Mouse (Mus musculus) frontal cortex, postnatal 25 days (tissue): ENCODE data around the gene Zfp13.
A peak's percentile ranks its signal among the peaks of the same experiment; 100 is the strongest.
"Not testable (repeated sequence)": the region's sequence is repeated elsewhere in the genome, so short reads cannot be mapped to it uniquely, and the experiment has no call there.

ENCODE experiments used
- DNase-seq, 2 experiments: peaks; one replicate each; pipeline ENCODE4 v3.0.0; 2022; ENCODE audit warnings: low spot score in 2 of 2

Gene Zfp13

GRCm38 (mm10) chr17:23550188-23550791 is 49.0 kb downstream of the Zfp13 start:
- peak; percentile 100 for DNase-seq

GRCm38 (mm10) chr17:23549441-23549840 is 49.8 kb downstream of the Zfp13 start:
- DNase-seq, result peak in 1 of 2 experiments; percentile 8

DNA sequence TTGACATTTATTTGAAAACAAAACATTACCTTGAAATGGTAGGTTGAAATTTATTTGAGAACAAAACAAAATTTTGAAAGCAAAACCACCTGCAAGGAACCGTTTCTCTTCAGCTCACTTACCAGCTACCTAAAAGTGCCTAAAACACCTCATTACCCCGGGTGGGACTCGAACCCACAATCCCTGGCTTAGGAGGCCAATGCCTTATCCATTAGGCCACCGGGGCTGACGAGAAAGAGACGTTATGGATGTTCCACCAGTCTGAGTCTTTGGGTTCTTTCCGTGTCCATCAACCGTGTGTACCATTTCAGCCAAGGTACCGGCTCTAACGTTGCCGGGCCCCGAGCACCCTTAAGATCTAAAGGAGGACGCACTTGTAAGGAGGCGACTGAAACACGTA is 50.7 kb downstream of the Zfp13 start:
- DNase-seq, result peak; percentile 89 to 94

DNA sequence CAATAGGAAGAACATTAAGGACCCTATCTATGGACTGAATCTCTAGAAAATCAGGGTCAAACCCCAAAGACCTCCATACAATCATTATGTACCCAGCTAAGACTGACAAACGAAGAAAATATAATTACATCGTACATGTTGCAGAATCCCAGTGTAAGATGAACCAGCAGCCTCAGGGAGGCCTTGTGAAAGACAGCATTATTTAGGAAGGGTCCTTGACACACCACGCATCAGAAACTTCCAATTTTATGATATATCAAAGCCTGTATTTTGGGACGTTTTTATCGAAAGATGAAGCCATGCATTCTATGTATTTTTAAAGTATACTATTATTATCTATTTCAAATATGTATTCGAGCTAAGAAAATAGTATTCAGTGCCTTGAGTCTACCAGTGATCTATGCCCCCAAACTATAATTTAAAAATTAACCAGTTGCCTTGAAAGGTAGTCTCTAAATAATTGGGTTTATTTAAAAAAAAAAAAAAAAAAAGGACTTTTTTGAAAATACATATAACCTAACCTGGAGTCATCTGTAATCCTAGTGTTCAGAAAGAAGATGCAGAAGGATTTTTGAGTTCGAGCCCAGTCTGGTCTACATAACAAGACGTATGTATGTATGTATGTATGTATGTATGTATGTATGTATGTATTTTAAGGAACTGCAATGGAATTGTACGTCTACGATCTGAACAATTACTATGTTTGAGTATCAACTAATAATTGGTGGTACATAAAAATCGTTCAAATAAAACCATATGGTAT is 51.4 kb downstream of the Zfp13 start:
- no peak for DNase-seq

- peak; percentile 94 to 95 for DNase-seq
Measured at GRCm38 (mm10) chr17:23546702-23547505, 52.4 kb downstream of the Zfp13 start.

DNA sequence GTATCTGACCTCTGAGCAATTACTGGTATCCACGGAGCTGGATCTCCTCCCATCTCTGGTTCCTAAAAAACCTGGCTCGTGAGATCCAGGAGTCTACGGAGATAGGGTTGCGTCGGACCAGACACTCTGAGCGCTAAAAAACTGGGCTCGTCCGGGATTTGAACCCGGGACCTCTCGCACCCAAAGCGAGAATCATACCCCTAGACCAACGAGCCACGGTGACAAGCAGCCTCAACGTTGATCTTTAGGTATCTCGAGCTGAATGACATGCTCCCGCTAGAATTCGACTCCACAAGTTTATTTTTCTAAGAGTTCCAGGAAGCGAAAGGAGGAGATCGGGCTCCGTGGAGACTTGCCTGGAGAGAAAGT is 53.0 kb downstream of the Zfp13 start:
- peak; percentile 76 to 82 for DNase-seq

GRCm38 (mm10) chr17:23545841-23546240 is 53.4 kb downstream of the Zfp13 start:
- DNase-seq, result no peak

DNA sequence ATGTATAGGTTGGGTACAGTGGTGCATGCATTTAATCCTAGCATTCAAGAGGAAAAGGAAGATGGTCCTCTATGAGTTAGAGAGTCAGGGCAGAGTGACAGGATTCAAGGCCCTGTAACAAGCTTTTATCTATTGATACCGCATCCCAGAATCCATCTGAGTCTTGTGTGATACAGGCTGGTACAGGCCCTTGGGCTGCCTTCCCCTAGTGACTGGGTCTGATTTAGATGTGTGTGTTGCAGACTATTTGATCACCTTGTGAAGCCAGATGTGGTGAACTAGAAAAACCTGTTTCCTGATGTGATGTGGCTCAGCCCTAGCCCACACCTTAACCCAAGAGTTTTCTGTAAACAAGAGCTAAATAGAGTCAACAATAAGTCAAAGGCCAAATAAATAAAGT is 54.5 kb downstream of the Zfp13 start:
- DNase-seq, result no peak

DNA sequence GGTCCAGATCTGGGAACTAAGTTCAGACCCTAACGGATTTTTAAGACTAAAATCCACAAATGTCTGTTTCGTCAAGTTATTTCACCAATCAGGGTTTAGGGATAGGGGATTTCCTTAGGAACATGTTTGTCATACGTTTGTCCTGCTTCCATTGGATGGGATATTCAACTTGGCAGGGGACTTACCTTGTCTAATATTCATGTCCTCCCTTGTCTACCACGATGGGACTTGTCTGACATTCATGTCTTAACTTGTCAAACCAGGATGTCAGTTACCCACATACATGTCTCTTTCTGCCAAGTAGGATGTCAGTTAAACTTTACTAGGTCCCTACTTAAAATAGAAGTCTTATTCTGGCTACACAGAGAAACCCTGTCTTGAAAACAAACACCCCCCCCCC is 55.3 kb downstream of the Zfp13 start:
- no peak for DNase-seq

- DNase-seq, result no peak
Measured at GRCm38 (mm10) chr17:23543325-23543724, 56.0 kb downstream of the Zfp13 start.

DNA sequence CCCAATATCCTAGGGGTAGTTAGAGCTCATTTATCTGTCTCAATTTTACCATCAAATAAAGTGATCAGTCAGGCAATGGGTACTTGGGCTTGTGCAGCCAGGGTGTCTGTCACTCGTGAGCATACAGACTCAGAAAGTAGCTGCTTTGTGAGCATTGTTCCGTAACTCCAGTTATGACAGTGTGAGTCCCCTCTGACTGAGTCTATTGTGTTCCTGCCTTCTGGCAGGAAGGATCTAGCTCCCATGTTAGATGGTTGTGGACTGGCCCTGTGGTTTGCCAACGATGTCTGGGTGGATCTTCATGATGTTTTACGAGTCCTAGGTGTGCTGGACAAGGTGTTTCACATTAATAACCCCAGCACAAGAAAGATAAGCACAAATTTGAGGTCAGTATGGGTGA is 56.5 kb downstream of the Zfp13 start:
- DNase-seq, result peak in 1 of 2 experiments; percentile 4

DNA sequence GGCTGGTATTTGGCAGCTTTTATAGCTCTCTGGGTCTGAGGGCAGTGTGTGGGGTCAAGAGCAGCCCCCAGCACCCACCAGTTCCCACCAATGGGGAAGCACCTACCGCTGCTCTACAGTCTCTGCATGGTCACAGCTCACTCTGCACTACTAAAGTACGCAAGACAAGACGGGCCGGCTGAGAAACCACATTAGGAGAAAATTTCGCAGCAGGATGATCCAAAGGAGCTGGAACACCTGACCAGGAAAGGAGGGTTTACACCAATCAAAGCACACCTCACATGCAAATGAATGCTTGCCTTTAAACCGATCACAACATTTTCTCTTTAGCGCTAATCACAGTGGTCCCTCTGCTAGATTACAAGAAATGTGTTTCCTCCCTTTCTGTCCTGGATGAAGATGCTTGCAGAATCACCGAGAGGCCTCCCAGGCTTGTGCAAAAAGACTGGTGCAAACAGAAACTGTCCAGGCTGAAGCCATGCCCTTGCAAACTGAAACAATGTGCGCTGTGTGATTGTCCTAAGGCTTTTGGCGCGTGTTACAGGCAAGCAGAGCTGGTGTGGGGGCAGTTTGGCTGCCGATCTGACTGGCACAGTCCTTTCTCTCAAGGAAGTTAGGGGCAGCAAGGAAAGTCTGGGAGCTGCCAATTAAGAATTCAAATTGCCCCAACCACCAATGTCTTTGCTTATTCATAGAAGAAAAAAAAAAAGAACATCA is 57.1 kb downstream of the Zfp13 start:
- DNase-seq, result peak in 1 of 2 experiments; percentile 6

GRCm38 (mm10) chr17:23540605-23541475 is 58.4 kb downstream of the Zfp13 start:
- peak in 1 of 2 experiments; percentile 25 for DNase-seq

- no peak for DNase-seq
Measured at GRCm38 (mm10) chr17:23540106-23540505, 59.2 kb downstream of the Zfp13 start.

DNA sequence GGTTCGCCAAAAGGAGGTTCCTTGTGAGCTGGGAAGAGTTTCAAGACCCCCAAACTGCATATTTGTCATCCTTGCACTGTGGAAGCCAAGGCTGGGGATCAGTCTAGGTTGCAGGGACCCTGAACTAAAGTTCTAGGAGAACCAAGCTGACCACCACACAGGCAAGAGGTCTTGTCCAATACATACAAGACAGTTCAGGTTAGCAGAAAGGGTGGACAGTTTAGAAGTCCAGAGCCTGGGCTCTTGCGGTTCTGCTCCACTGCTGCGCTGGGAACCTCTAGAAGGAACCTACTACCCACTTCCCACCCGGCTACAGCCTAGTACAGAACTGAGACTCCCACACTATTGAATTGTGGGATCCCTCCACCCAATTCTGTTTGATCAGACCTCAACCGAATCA is 59.7 kb downstream of the Zfp13 start:
- no peak for DNase-seq

GRCm38 (mm10) chr17:23538299-23539015 is 60.8 kb downstream of the Zfp13 start:
- DNase-seq, result peak in 1 of 2 experiments; percentile 4

- no peak for DNase-seq
Measured at GRCm38 (mm10) chr17:23537554-23538255, 61.6 kb downstream of the Zfp13 start.

GRCm38 (mm10) chr17:23535046-23535788 is 64.1 kb downstream of the Zfp13 start:
- DNase-seq, result not testable (repeated sequence)
